Mouse (Mus musculus) spleen, adult 2 months (tissue): ENCODE data around the gene B3galnt2.

Experiments
- CTCF ChIP-seq: fragments of 200-500 bp; IDR thresholded peaks from 2 replicates; pipeline ENCODE4 v1.5.1; 2011; ENCODE audit warnings: mild to moderate bottlenecking, inconsistent platforms; ENCODE audit not compliant: insufficient read depth, insufficient read length, insufficient replicate concordance; ENCODE audit errors: extremely low read depth
- POLR2A ChIP-seq: fragments of 200-500 bp; IDR thresholded peaks from 2 replicates; pipeline ENCODE4 v1.6.1; 2011; ENCODE audit warnings: low read depth, low read length, inconsistent platforms

DNA sequence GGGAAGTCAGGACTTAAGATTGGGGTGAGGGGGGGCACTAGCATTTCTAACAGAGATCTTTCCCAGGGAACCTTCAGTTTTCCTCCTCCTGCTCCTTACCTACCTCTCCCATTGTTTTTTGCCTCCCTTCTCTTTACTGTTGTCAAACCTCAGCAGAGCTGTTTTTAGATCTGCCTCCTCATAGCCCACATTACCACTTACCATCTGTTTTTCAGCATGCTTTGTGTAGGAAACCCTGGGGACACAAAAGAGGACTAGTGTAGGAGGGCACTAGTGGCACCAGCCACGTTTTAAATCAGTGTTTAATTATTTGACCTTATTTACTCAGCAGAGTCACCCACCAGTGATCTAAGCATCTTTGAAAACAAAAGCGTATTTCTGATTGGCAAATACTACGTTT, 38.8 kb downstream of the B3galnt2 start:
- TF ChIP-seq POLR2A (no peak), CTCF (no peak)
